Mouse (Mus musculus) cortical plate, adult 2 months (tissue): Measurements from ENCODE around the gene Olfr1423.

ENCODE experiments used
- CTCF ChIP-seq: fragments of 200-500 bp; IDR thresholded peaks from 2 replicates; pipeline ENCODE4 v1.5.1; 2011; ENCODE audit warnings: mild to moderate bottlenecking, control low read depth, low read length; ENCODE audit not compliant: insufficient read depth; ENCODE audit errors: extremely low read depth
- POLR2A ChIP-seq: fragments of 200-500 bp; IDR thresholded peaks from 2 replicates; pipeline ENCODE4 v1.6.1; 2011; ENCODE audit warnings: mild to moderate bottlenecking, low read length, control low read depth; ENCODE audit not compliant: insufficient read depth; ENCODE audit errors: extremely low read depth

- TF ChIP-seq POLR2A (no peak), CTCF (no peak)
Measured at GRCm38 (mm10) chr19:12002125-12002524, 39.0 kb downstream of the Olfr1423 start.
